Comparison of ENCODE assay signal across 23 mouse cellular contexts in genomic region chr3:105215729-105216128, GRCm38 (mm10).
DNase-seq lines count a peak whose midpoint lies in the region; ATAC-seq and TF ChIP-seq lines count a peak whose summit lies in the region.
"Had no signal": no experiment of that assay in that cellular context is flagged by ENCODE, and none has a peak within 500 bp of the region (broad histone marks: within the 10 kb centered on the region; RNA-seq: fewer than 3 reads in every experiment).

No protein-coding gene starts in this region.

- H3K27me3 ChIP-seq in hindbrain, embryonic 11.5 days (ENCODE audit: control insufficient read depth, insufficient read depth, low read length), result no peaks in the 10 kb centered on the region
- H3K27me3 ChIP-seq in hindbrain, postnatal 0 days (ENCODE audit: insufficient read depth, low read length), result no peaks in the 10 kb centered on the region
- H3K27me3 ChIP-seq in embryonic facial prominence, embryonic 14.5 days (replicated peaks; ENCODE audit: control insufficient read depth, insufficient read depth, low read length), result no peaks in the 10 kb centered on the region
- no peaks in the 10 kb centered on the region for H3K27me3 ChIP-seq in midbrain, embryonic 16.5 days (ENCODE audit: control insufficient read depth, insufficient read depth, low read depth, low read length)
- H3K27me3 ChIP-seq: embryonic facial prominence, embryonic 15.5 days; heart, embryonic 15.5 days; neural tube, embryonic 13.5 days; Patski; stomach, embryonic 15.5 days had no signal

- no peaks in the 10 kb centered on the region for H3K36me3 ChIP-seq in hindbrain, embryonic 11.5 days (ENCODE audit: control insufficient read depth, insufficient read depth, low read length)
- H3K36me3 ChIP-seq in hindbrain, postnatal 0 days (ENCODE audit: insufficient read depth, low read length), result no peaks in the 10 kb centered on the region
- no peaks in the 10 kb centered on the region for H3K36me3 ChIP-seq in embryonic facial prominence, embryonic 14.5 days (ENCODE audit: control insufficient read depth, insufficient read depth, low read length)
- H3K36me3 ChIP-seq in midbrain, embryonic 16.5 days (ENCODE audit: control insufficient read depth, insufficient read depth, low read length), result no peaks in the 10 kb centered on the region
- H3K36me3 ChIP-seq: embryonic facial prominence, embryonic 15.5 days; heart, embryonic 15.5 days; neural tube, embryonic 13.5 days; stomach, embryonic 15.5 days had no signal

- H3K4me2 ChIP-seq in hindbrain, embryonic 11.5 days (replicated peaks; ENCODE audit: low read depth, low read length), result no peak overlapping the region
- no peak overlapping the region for H3K4me2 ChIP-seq in hindbrain, postnatal 0 days (ENCODE audit: low read depth, low read length)
- no peak overlapping the region for H3K4me2 ChIP-seq in embryonic facial prominence, embryonic 14.5 days (ENCODE audit: low read depth, low read length)
- no peak overlapping the region for H3K4me2 ChIP-seq in midbrain, embryonic 16.5 days (ENCODE audit: low read length)
- H3K4me2 ChIP-seq: embryonic facial prominence, embryonic 15.5 days; heart, embryonic 15.5 days; neural tube, embryonic 13.5 days; stomach, embryonic 15.5 days had no signal

- no peaks in the 10 kb centered on the region for H3K4me1 ChIP-seq in hindbrain, embryonic 11.5 days (replicated peaks; ENCODE audit: control insufficient read depth, insufficient read depth, low read length)
- H3K4me1 ChIP-seq in hindbrain, postnatal 0 days (ENCODE audit: insufficient read depth, low read length), result no peaks in the 10 kb centered on the region
- peaks cover 5% of the 10 kb centered on the region; the same call in 1 of the 2 replicates for H3K4me1 ChIP-seq in embryonic facial prominence, embryonic 14.5 days (ENCODE audit: control insufficient read depth, insufficient read depth, low read length)
- peaks cover 9% of the 10 kb centered on the region for H3K4me1 ChIP-seq in midbrain, embryonic 16.5 days (ENCODE audit: control insufficient read depth, insufficient read depth, low read length)
- H3K4me1 ChIP-seq: embryonic facial prominence, embryonic 15.5 days; heart, embryonic 15.5 days; neural tube, embryonic 13.5 days; stomach, embryonic 15.5 days had no signal

- 39% methylated on average over 7 of the region's 7 CpGs for WGBS in hindbrain, embryonic 11.5 days
- 23% methylated on average over 7 of the region's 7 CpGs for WGBS in hindbrain, postnatal 0 days
- WGBS in embryonic facial prominence, embryonic 14.5 days, result 25% methylated on average over 7 of the region's 7 CpGs
- 7% methylated on average over 7 of the region's 7 CpGs for WGBS in midbrain, embryonic 16.5 days

- no peak overlapping the region for H3K9ac ChIP-seq in hindbrain, embryonic 11.5 days (ENCODE audit: low read depth, low read length)
- no peak overlapping the region for H3K9ac ChIP-seq in hindbrain, postnatal 0 days (replicated peaks; ENCODE audit: low read length)
- no peak overlapping the region for H3K9ac ChIP-seq in embryonic facial prominence, embryonic 14.5 days (ENCODE audit: low read depth, low read length)
- H3K9ac ChIP-seq in midbrain, embryonic 16.5 days (ENCODE audit: low read depth, low read length), result no peak overlapping the region
- H3K9ac ChIP-seq: embryonic facial prominence, embryonic 15.5 days; heart, embryonic 15.5 days; neural tube, embryonic 13.5 days; stomach, embryonic 15.5 days had no signal

- no peak for ATAC-seq in hindbrain, embryonic 11.5 days (ENCODE audit: low FRiP score)
- no peak for ATAC-seq in hindbrain, postnatal 0 days
- no peak for ATAC-seq in embryonic facial prominence, embryonic 14.5 days (ENCODE audit: low read depth)
- ATAC-seq in midbrain, embryonic 16.5 days, result peak; percentile 70

- DNase-seq in hindbrain, embryonic 11.5 days (ENCODE audit: low spot score), result peak; percentile 13
- DNase-seq in hindbrain, postnatal 0 days (ENCODE audit: low spot score), result no peak
- peak; percentile 47 for DNase-seq in embryo, embryonic 10 days (ENCODE audit: low spot score)
- DNase-seq in embryonic facial prominence, embryonic 14.5 days (ENCODE audit: low spot score), result peak; percentile 13
- no peak for DNase-seq in gastrocnemius, postnatal 10 days
- no peak for DNase-seq in adrenal gland, postnatal 10 days
- no peak for DNase-seq in layer of hippocampus, adult 9-10 months (ENCODE audit: low spot score)
- DNase-seq: adrenal gland, adult 2 months; cerebellum, adult 8-10 months; heart, postnatal 4 days; kidney, postnatal 36 days; layer of hippocampus, adult 9-11 months; lung, postnatal 4 days; right cerebral cortex, adult 18-20 months; thymus, adult 18-20 months; thymus, postnatal 4 days had no signal

- no peaks in the 10 kb centered on the region for H3K9me3 ChIP-seq in hindbrain, embryonic 11.5 days (ENCODE audit: control insufficient read depth, low read length)
- no peaks in the 10 kb centered on the region for H3K9me3 ChIP-seq in hindbrain, postnatal 0 days (ENCODE audit: low read length)
- no peaks in the 10 kb centered on the region for H3K9me3 ChIP-seq in embryonic facial prominence, embryonic 14.5 days (ENCODE audit: control insufficient read depth, low read length)
- no peaks in the 10 kb centered on the region for H3K9me3 ChIP-seq in midbrain, embryonic 16.5 days (replicated peaks; ENCODE audit: control insufficient read depth, low read length, poor library complexity, severe bottlenecking)
- H3K9me3 ChIP-seq: embryonic facial prominence, embryonic 15.5 days; heart, embryonic 15.5 days; neural tube, embryonic 13.5 days; stomach, embryonic 15.5 days had no signal

- TF ChIP-seq CTCF in hindbrain, postnatal 0 days (IDR thresholded peaks at IDR 0.05; ENCODE audit: low read depth), result no peak

- no peak overlapping the region for H3K27ac ChIP-seq in hindbrain, embryonic 11.5 days (ENCODE audit: low read depth, low read length)
- no peak overlapping the region for H3K27ac ChIP-seq in hindbrain, postnatal 0 days
- H3K27ac ChIP-seq in embryonic facial prominence, embryonic 14.5 days (replicated peaks; ENCODE audit: low read depth, low read length), result no peak overlapping the region
- peak overlapping the region; percentile 61 for H3K27ac ChIP-seq in midbrain, embryonic 16.5 days (ENCODE audit: low read length)
- H3K27ac ChIP-seq: embryonic facial prominence, embryonic 15.5 days; heart, embryonic 15.5 days; neural tube, embryonic 13.5 days; stomach, embryonic 15.5 days had no signal

- H3K4me3 ChIP-seq in hindbrain, embryonic 11.5 days (ENCODE audit: low read depth, low read length), result no peak overlapping the region
- H3K4me3 ChIP-seq in hindbrain, postnatal 0 days (ENCODE audit: low read length), result no peak overlapping the region
- H3K4me3 ChIP-seq in embryonic facial prominence, embryonic 14.5 days (ENCODE audit: low read depth, low read length), result no peak overlapping the region
- no peak overlapping the region for H3K4me3 ChIP-seq in midbrain, embryonic 16.5 days (ENCODE audit: low read depth, low read length)
- H3K4me3 ChIP-seq: embryonic facial prominence, embryonic 15.5 days; heart, embryonic 15.5 days; myocyte; neural tube, embryonic 13.5 days; stomach, embryonic 15.5 days had no signal

Comparison
In these comparisons a context has a peak if more than half of its experiments do, and no peak if none do; other contexts are left out.
1. DNase-seq: peak in hindbrain, embryonic 11.5 days (single experiment), embryo, embryonic 10 days (single experiment) and embryonic facial prominence, embryonic 14.5 days (single experiment); none in hindbrain, postnatal 0 days (single experiment), gastrocnemius, postnatal 10 days (single experiment), adrenal gland, postnatal 10 days (single experiment) and layer of hippocampus, adult 9-10 months (single experiment).